Mouse (Mus musculus) bone marrow macrophage, adult 2 months (primary cell): ENCODE measurements around the gene Nip7.

Source experiments
- CTCF ChIP-seq: IDR thresholded peaks from 2 replicates; pipeline ENCODE4 v1.5.1; 2012; ENCODE audit warnings: low read depth, mild to moderate bottlenecking, low read length, moderate library complexity
- POLR2A ChIP-seq: IDR thresholded peaks from 2 replicates; pipeline ENCODE4 v1.6.1; 2012; ENCODE audit warnings: mild to moderate bottlenecking, low read depth, low read length, borderline replicate concordance

GRCm38 (mm10) chr8:107029310-107029709, 27.4 kb upstream of the Nip7 start:
- TF ChIP-seq CTCF: no peak
- TF ChIP-seq POLR2A: no peak
